Mouse (Mus musculus) embryonic facial prominence, embryonic 14.5 days (tissue): ENCODE measurements around the gene Gm20696. TPM values are rescaled to one million over a fixed set of nuclear protein-coding genes. Genes with fewer than 3 reads are reported as not detected.

ENCODE experiments used
- ATAC-seq: fragments of 200-750 bp; cut with Nextera tagmentation; 2 replicates; pipeline ENCODE4 v1.8.0; 2017; ENCODE audit warnings: low read depth, moderate number of reproducible peaks, moderate TSS enrichment
- DNase-seq: peaks from one replicate; pipeline ENCODE4 v3.0.0-alpha.2; 2015; ENCODE audit warnings: low spot score
- H3K27ac ChIP-seq: fragments of 300-500 bp; sonication (generic); replicated peaks from 2 replicates; pipeline ENCODE4 v1.5.1; 2014; ENCODE audit warnings: low read depth, mild to moderate bottlenecking, low read length, moderate library complexity
- H3K27me3 ChIP-seq: fragments of 300-500 bp; sonication (generic); replicated peaks from 2 replicates; pipeline ENCODE4 v1.6.1; 2014; ENCODE audit warnings: low read length; ENCODE audit not compliant: control insufficient read depth, insufficient read depth
- H3K36me3 ChIP-seq: fragments of 300-500 bp; sonication (generic); 2 replicates; pipeline ENCODE4 v1.6.1; 2014; ENCODE audit warnings: low read length, mixed read lengths; ENCODE audit not compliant: control insufficient read depth, insufficient read depth
- H3K4me1 ChIP-seq: fragments of 300-500 bp; sonication (generic); 2 replicates; pipeline ENCODE4 v1.6.1; 2014; ENCODE audit warnings: antibody characterized with exemption, low read length; ENCODE audit not compliant: control insufficient read depth, insufficient read depth
- H3K4me2 ChIP-seq: fragments of 300-500 bp; sonication (generic); 2 replicates; pipeline ENCODE4 v1.6.1; 2014; ENCODE audit warnings: low read depth, mild to moderate bottlenecking, low read length, moderate library complexity, mixed read lengths
- H3K4me3 ChIP-seq: fragments of 300-500 bp; sonication (generic); 2 replicates; pipeline ENCODE4 v1.5.1; 2014; ENCODE audit warnings: low read depth, mild to moderate bottlenecking, low read length
- H3K9ac ChIP-seq: fragments of 300-500 bp; sonication (generic); 2 replicates; pipeline ENCODE4 v1.6.1; 2014; ENCODE audit warnings: low read depth, mild to moderate bottlenecking, low read length, moderate library complexity, mixed read lengths
- H3K9me3 ChIP-seq: fragments of 300-500 bp; sonication (generic); 2 replicates; pipeline ENCODE4 v1.6.1; 2016; ENCODE audit warnings: low read length; ENCODE audit not compliant: control insufficient read depth
- WGBS: fragments of 180-500 bp; shearing (Covaris S2); extraction: QIAGEN DNeasy Blood & Tissue Kit; methylation state at CpG from one replicate; pipeline ENCODE4 v1.1.7; 2014; 5-methylcytosine and 5-hydroxymethylcytosine counted together
- polyA plus RNA-seq: library from polyadenylated mRNA; unstranded; fragments of >200 nt; fragmentation: Nextera tagmentation; extraction: Ambion mirVana; gene quantifications from 2 replicates; pipeline ENCODE4 v1.2.1, GENCODE M21; 2014

The Gm20696 gene
- polyA plus RNA-seq, 1 experiment from 2014 or later: 3.0 TPM

GRCm38 (mm10) chr6:99339343-99339620 is 327.3 kb downstream of the Gm20696 start:
- no peak overlapping the region for H3K9ac ChIP-seq
- DNase-seq (no peak), ATAC-seq (no peak)
- no peaks in the 10 kb centered on the region for H3K27me3 ChIP-seq
- H3K36me3 ChIP-seq: no peaks in the 10 kb centered on the region
- H3K4me3 ChIP-seq: no peak overlapping the region
- H3K9me3 ChIP-seq: no peaks in the 10 kb centered on the region
- 49% methylated on average over 5 of the region's 5 CpGs for WGBS
- H3K4me2 ChIP-seq: no peak overlapping the region
- no peak overlapping the region for H3K27ac ChIP-seq
- H3K4me1 ChIP-seq: peaks cover 19% of the 10 kb centered on the region

DNA sequence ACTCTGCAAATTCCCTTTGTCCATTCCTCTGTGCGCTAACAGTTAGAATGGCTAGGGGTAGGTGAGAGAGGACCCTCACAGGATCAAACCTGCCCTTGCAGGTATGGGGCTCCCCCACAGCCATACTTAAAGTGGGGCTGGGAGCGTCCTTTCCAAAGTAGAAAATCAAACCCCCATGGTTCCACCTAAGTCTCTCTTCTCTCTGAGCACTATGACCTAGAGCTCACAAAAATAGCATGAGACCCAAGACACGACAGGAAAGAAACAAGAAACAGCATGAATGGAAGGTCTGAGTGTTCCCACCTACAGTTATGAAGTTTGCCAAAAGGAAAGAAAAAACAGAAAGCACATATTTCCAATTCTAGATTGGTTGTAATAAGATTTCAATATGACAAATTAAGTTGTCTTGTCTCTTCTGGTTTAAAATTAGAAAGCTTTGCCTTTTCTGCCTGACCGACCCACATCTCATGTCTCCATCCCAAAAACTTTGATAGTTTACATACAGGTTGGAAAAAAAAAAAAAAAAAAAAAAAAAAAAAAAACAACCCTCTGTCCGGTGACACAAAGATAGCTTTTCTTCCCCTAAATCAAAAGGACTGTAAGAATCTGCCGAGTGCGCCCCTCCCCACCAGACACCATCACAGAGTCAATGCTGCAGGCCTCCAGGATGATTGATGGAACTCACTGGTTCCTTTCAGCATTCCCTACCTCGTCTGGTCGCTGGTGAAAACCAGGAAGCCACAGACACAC is 327.8 kb downstream of the Gm20696 start:
- no peak overlapping the region for H3K27ac ChIP-seq
- H3K9me3 ChIP-seq: no peaks in the 10 kb centered on the region
- ATAC-seq (no peak), DNase-seq (no peak)
- H3K9ac ChIP-seq: no peak overlapping the region
- H3K36me3 ChIP-seq: no peaks in the 10 kb centered on the region
- H3K27me3 ChIP-seq: no peaks in the 10 kb centered on the region
- H3K4me1 ChIP-seq: peaks cover 19% of the 10 kb centered on the region
- no peak overlapping the region for H3K4me3 ChIP-seq
- WGBS: 55% methylated on average over 9 of the region's 9 CpGs
- no peak overlapping the region for H3K4me2 ChIP-seq

- no peak overlapping the region for H3K4me3 ChIP-seq
- H3K27ac ChIP-seq: no peak overlapping the region
- no peak for ATAC-seq
- H3K4me1 ChIP-seq: peaks cover 19% of the 10 kb centered on the region
- H3K27me3 ChIP-seq: no peaks in the 10 kb centered on the region
- DNase-seq: no peak
- 38% methylated on average over 3 of the region's 3 CpGs for WGBS
- H3K4me2 ChIP-seq: no peak overlapping the region
- no peak overlapping the region for H3K9ac ChIP-seq
- H3K36me3 ChIP-seq: no peaks in the 10 kb centered on the region
- no peaks in the 10 kb centered on the region for H3K9me3 ChIP-seq
Observed at GRCm38 (mm10) chr6:99338174-99338573, 328.4 kb downstream of the Gm20696 start.

- no peak overlapping the region for H3K4me3 ChIP-seq
- 0 out of 2 replicates have a peak overlapping the region, but pooled peaks have one; percentile 5 for H3K27ac ChIP-seq
- no peaks in the 10 kb centered on the region for H3K36me3 ChIP-seq
- H3K9ac ChIP-seq: no peak overlapping the region
- H3K27me3 ChIP-seq: no peaks in the 10 kb centered on the region
- no peak overlapping the region for H3K4me2 ChIP-seq
- 29% methylated on average over 6 of the region's 6 CpGs for WGBS
- peaks cover 19% of the 10 kb centered on the region for H3K4me1 ChIP-seq
- DNase-seq (peak; percentile 45), ATAC-seq (no peak)
- H3K9me3 ChIP-seq: no peaks in the 10 kb centered on the region
Observed at GRCm38 (mm10) chr6:99337575-99337974, 329.0 kb downstream of the Gm20696 start.

DNA sequence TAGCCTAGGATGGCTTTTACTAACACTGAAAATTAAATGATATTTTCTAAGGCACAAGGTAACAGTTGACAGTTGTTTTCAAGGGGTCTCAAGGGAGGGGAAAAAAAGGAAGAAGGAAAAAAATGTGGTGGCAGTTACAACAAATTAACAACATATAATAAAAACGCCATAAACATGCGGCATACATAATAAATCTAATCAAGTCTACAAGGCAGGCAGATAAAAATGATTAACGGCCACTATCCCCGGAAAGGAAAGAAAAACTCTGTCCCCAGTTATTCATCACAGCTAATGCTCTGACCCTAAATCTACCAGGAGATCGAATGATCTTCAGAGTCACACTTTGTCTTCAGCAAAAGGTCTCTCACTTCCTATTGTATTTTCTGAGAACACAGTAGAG is 330.4 kb downstream of the Gm20696 start:
- H3K9ac ChIP-seq: no peak overlapping the region
- DNase-seq (no peak), ATAC-seq (no peak)
- WGBS: 62% methylated on average over 5 of the region's 5 CpGs
- no peaks in the 10 kb centered on the region for H3K9me3 ChIP-seq
- H3K4me3 ChIP-seq: no peak overlapping the region
- no peaks in the 10 kb centered on the region for H3K27me3 ChIP-seq
- H3K4me1 ChIP-seq: peaks cover 19% of the 10 kb centered on the region
- H3K4me2 ChIP-seq: no peak overlapping the region
- no peaks in the 10 kb centered on the region for H3K36me3 ChIP-seq
- H3K27ac ChIP-seq: no peak overlapping the region

DNA sequence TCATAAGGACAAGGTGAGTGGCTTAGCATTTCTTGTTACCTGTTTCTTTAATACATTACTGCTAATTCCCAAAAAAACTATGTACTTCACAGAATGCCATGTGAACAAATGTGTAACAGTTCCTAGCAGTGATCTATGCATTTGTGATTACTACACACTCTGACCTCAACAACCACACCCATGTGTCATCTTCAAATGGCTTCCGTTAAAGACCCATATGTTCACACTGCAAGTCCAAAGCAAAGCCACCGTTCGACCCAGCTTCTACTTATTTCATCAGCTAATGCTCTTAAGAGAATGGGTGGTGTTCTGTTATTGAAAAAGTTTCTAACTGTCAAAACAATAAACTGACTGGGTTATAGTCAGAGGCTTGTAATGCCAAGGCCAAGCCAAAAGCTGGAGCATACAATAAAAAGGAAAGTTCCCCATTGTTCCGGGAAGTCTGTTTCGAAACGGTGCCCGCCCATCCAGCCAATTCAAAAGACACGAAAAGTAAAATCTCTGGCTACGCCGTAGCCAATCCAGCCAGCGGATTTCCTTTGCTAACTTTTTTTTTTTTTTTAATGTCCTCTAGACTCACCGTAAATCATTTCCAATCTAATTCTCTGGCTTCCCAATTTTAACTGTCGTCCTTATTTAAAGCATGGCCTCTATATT is 331.3 kb downstream of the Gm20696 start:
- Histone ChIP-seq H3K9me3 (no peaks in the 10 kb centered on the region), H3K9ac (no peak overlapping the region), H3K36me3 (no peaks in the 10 kb centered on the region), H3K4me1 (peaks cover 19% of the 10 kb centered on the region), H3K4me3 (no peak overlapping the region), H3K27me3 (no peaks in the 10 kb centered on the region), H3K27ac (no peak overlapping the region), H3K4me2 (no peak overlapping the region)
- 74% methylated on average over 13 of the region's 13 CpGs for WGBS
- DNase-seq: no peak
- no peak for ATAC-seq

DNA sequence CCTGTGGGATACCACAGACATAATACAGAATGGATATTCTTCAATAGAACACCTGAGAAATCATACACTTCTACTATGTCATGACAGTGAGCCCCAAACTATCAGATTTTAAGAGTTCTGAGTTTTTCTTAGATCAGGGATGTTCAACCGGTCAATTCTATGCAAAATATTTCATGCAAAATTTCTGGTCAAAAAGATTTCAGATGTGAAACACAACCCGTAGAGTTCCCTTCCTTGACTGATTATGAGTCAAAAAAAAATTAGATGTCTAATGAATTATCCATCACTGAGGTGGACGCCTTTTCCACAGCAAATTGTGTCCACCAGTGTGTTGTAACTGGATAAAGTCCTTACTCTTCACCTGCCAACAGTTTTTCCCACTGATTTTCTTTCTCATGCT is 332.3 kb downstream of the Gm20696 start:
- Histone ChIP-seq H3K27ac (no peak overlapping the region), H3K9ac (no peak overlapping the region), H3K27me3 (no peaks in the 10 kb centered on the region), H3K36me3 (no peaks in the 10 kb centered on the region), H3K4me1 (peaks cover 16% of the 10 kb centered on the region), H3K4me3 (no peak overlapping the region), H3K9me3 (no peaks in the 10 kb centered on the region), H3K4me2 (no peak overlapping the region)
- WGBS: 91% methylated on average over 3 of the region's 3 CpGs
- DNase-seq (no peak), ATAC-seq (no peak)

DNA sequence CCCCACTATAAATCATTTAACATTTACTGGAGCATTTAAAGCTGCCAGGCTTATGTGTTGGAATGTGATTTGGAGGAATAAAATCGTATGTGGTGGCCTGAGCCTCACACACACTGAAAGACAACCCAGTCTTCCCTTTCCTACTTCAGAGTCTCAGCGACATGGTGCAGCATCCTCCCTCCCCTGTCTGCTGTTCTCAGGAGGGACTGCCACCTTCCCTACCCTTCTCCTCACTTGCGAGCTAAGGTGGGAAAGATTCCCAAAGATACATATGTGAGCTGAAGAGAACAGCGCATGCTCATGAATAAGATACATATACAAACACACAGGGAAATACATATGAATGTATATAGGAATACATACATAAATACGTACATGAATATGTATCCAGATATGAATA is 333.5 kb downstream of the Gm20696 start:
- 91% methylated on average over 5 of the region's 5 CpGs for WGBS
- Histone ChIP-seq H3K4me2 (no peak overlapping the region), H3K4me1 (peaks cover 13% of the 10 kb centered on the region), H3K9ac (no peak overlapping the region), H3K27ac (no peak overlapping the region), H3K36me3 (no peaks in the 10 kb centered on the region), H3K9me3 (no peaks in the 10 kb centered on the region), H3K4me3 (no peak overlapping the region), H3K27me3 (no peaks in the 10 kb centered on the region)
- DNase-seq (no peak), ATAC-seq (no peak)

DNA sequence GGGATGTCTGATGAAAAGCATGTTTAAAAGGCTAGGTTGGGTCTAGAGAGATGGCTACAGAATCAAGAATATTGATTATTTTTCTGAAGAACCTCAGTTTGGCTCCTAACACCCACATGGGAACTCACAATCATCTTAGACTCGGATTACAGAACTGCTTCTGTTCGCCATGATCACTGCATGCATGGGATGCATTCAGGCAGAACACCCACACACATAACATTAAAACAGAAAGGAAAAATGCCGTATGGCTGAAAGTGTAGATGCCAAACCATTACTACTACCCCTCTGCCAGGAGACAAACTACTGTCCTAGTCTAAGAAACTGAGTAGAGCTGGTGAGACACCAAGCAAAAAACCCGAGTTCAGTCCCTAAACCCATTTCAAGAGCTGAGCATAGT is 336.4 kb downstream of the Gm20696 start:
- Histone ChIP-seq H3K36me3 (no peaks in the 10 kb centered on the region), H3K4me1 (peaks cover 13% of the 10 kb centered on the region), H3K9ac (no peak overlapping the region), H3K4me3 (no peak overlapping the region), H3K27me3 (no peaks in the 10 kb centered on the region), H3K27ac (no peak overlapping the region), H3K4me2 (no peak overlapping the region), H3K9me3 (no peaks in the 10 kb centered on the region)
- ATAC-seq (no peak), DNase-seq (no peak)
- WGBS: 75% methylated on average over 4 of the region's 4 CpGs
